Mouse (Mus musculus) MEL (cell line): Measurements from ENCODE around the gene Nxf3. TPM values are rescaled to one million over a fixed set of nuclear protein-coding genes. Genes with fewer than 3 reads are reported as not detected.
A peak's percentile ranks its signal among the peaks of the same experiment; 100 is the strongest.
"Not testable (repeated sequence)": the region's sequence is repeated elsewhere in the genome, so short reads cannot be mapped to it uniquely, and the experiment has no call there.

ENCODE experiments used
- DNase-seq: peaks from one replicate; pipeline ENCODE4 v3.0.0; 2011; ENCODE audit warnings: low read depth, low spot score
- H3K27ac ChIP-seq: 2 replicates; pipeline ENCODE4 v1.5.1; 2012; ENCODE audit warnings: low read depth, mild to moderate bottlenecking, control low read depth, low read length, moderate library complexity; ENCODE audit not compliant: control insufficient read depth
- H3K27me3 ChIP-seq, 2 experiments: fragments of 150-350 bp in 1 of 2; sonication (generic) in 1 of 2; 2 replicates each; pipeline ENCODE4 v1.6.1; 2012; ENCODE audit warnings: low read length in 2 of 2, mild to moderate bottlenecking in 2 of 2, improper control_type of control experiment in 1 of 2, moderate library complexity in 1 of 2; ENCODE audit not compliant: insufficient read depth in 2 of 2, control insufficient read depth in 1 of 2
- H3K36me3 ChIP-seq, 2 experiments: 2 replicates each; pipeline ENCODE4 v1.6.1; 2012 to 2014; ENCODE audit warnings: low read length in 2 of 2, improper control_type of control experiment in 1 of 2, inconsistent platforms in 1 of 2, mild to moderate bottlenecking in 1 of 2; ENCODE audit not compliant: insufficient read depth in 2 of 2, control insufficient read depth in 1 of 2
- H3K4me1 ChIP-seq, 2 experiments: fragments of 150-350 bp in 1 of 2; sonication (generic) in 1 of 2; 2 replicates each; pipeline ENCODE4 v1.6.1; 2012; ENCODE audit warnings: low read length in 2 of 2, improper control_type of control experiment in 1 of 2, mild to moderate bottlenecking in 1 of 2; ENCODE audit not compliant: insufficient read depth in 2 of 2, control insufficient read depth in 1 of 2
- H3K4me3 ChIP-seq, 2 experiments: fragments of 150-350 bp in 1 of 2; sonication (generic) in 1 of 2; 2 replicates each; pipeline ENCODE4 v1.5.1; 2012; ENCODE audit warnings: low read depth in 2 of 2, low read length in 2 of 2, mild to moderate bottlenecking in 2 of 2, moderate library complexity in 2 of 2, control low read depth in 1 of 2, improper control_type of control experiment in 1 of 2; ENCODE audit not compliant: control insufficient read depth in 1 of 2, insufficient read depth in 1 of 2
- H3K79me2 ChIP-seq: 2 replicates; pipeline ENCODE4 v1.6.1; 2012; ENCODE audit warnings: mild to moderate bottlenecking, low read length, moderate library complexity; ENCODE audit not compliant: control insufficient read depth, poor library complexity, insufficient read depth
- H3K9ac ChIP-seq: 2 replicates; pipeline ENCODE4 v1.6.1; 2012; ENCODE audit warnings: low read depth, mild to moderate bottlenecking, control low read depth, low read length, moderate library complexity; ENCODE audit not compliant: control insufficient read depth, poor library complexity, severe bottlenecking
- H3K9me3 ChIP-seq: fragments of 150-350 bp; sonication (generic); replicated peaks from 2 replicates; pipeline ENCODE4 v1.6.1; 2012; ENCODE audit warnings: mild to moderate bottlenecking, low read length, improper control_type of control experiment, moderate library complexity; ENCODE audit not compliant: insufficient read depth
- BHLHE40 ChIP-seq: IDR thresholded peaks from 2 replicates; pipeline ENCODE4 v1.6.1; 2012; ENCODE audit warnings: low read depth, mild to moderate bottlenecking, inconsistent platforms, low read length, improper control_type of control experiment, borderline replicate concordance
- CTCF ChIP-seq, 3 experiments: IDR thresholded peaks in 2 of 3; conservative IDR thresholded peaks in 1 of 3; 2 replicates each; pipeline ENCODE4 v1.5.1; 2011 to 2012; ENCODE audit warnings: low read length in 3 of 3, low read depth in 2 of 3, mild to moderate bottlenecking in 2 of 3, improper control_type of control experiment in 1 of 3, inconsistent platforms in 1 of 3, mixed read lengths in 1 of 3, moderate library complexity in 1 of 3; ENCODE audit not compliant: control insufficient read depth in 1 of 3, insufficient read depth in 1 of 3, poor library complexity in 1 of 3, severe bottlenecking in 1 of 3
- ETS1 ChIP-seq: IDR thresholded peaks from 2 replicates; pipeline ENCODE4 v1.6.1; 2012; ENCODE audit warnings: low read depth, mild to moderate bottlenecking, inconsistent platforms, low read length, improper control_type of control experiment, moderate library complexity
- GABPA ChIP-seq: IDR thresholded peaks from 2 replicates; pipeline ENCODE4 v1.6.1; 2012; ENCODE audit warnings: low read depth, mild to moderate bottlenecking, inconsistent platforms, low read length, improper control_type of control experiment, moderate library complexity
- NRF1 ChIP-seq: IDR thresholded peaks from 2 replicates; pipeline ENCODE4 v1.6.1; 2014; ENCODE audit warnings: low read depth, mild to moderate bottlenecking, inconsistent platforms, low read length, improper control_type of control experiment, moderate library complexity; ENCODE audit not compliant: poor library complexity, insufficient read depth, severe bottlenecking
- POLR2A ChIP-seq, 2 experiments: IDR thresholded peaks; 2 replicates each; pipeline ENCODE4 v1.6.1; 2011 to 2012; ENCODE audit warnings: low read length in 2 of 2, mild to moderate bottlenecking in 2 of 2, control low read depth in 1 of 2, improper control_type of control experiment in 1 of 2, low read depth in 1 of 2, moderate library complexity in 1 of 2; ENCODE audit not compliant: control insufficient read depth in 1 of 2, insufficient read depth in 1 of 2, poor library complexity in 1 of 2
- RAD21 ChIP-seq: IDR thresholded peaks from 2 replicates; pipeline ENCODE4 v1.6.1; 2011; ENCODE audit warnings: mild to moderate bottlenecking, low read depth, low read length, improper control_type of control experiment
- SIN3A ChIP-seq: IDR thresholded peaks from 2 replicates; pipeline ENCODE4 v1.6.1; 2012; ENCODE audit warnings: low read length, improper control_type of control experiment, inconsistent platforms
- SMC3 ChIP-seq: IDR thresholded peaks from 2 replicates; pipeline ENCODE4 v1.6.1; 2011; ENCODE audit warnings: low read depth, low read length, improper control_type of control experiment
- ZC3H11A ChIP-seq: IDR thresholded peaks from 2 replicates; pipeline ENCODE4 v1.6.1; 2012; ENCODE audit warnings: low read depth, mild to moderate bottlenecking, inconsistent platforms, low read length, improper control_type of control experiment
- ZMIZ1 ChIP-seq: IDR thresholded peaks from 2 replicates; pipeline ENCODE4 v1.6.1; 2012; ENCODE audit warnings: low read depth, mild to moderate bottlenecking, inconsistent platforms, low read length, improper control_type of control experiment, moderate library complexity
- ZNF384 ChIP-seq: IDR thresholded peaks from 2 replicates; pipeline ENCODE4 v1.6.1; 2012; ENCODE audit warnings: low read depth, mild to moderate bottlenecking, inconsistent platforms, low read length, improper control_type of control experiment
- polyA plus RNA-seq, 2 experiments: library from polyadenylated mRNA; stranded (reverse) in 1 of 2; unstranded in 1 of 2; fragments of >175 nt in 1 of 2; fragments of >200 nt in 1 of 2; gene quantifications; 2 replicates each; pipeline versions ENCODE4 v1.2.1 to v1.2.4; 2012; ENCODE audit warnings: low replicate concordance in 2 of 2, low read depth in 1 of 2; ENCODE audit not compliant: insufficient read length in 2 of 2, insufficient read depth in 1 of 2, missing spikeins in 1 of 2
- total RNA-seq: library from RNA; depleted of rRNA; stranded (reverse); fragments of 300-350 nt; gene quantifications from 2 replicates; pipeline ENCODE4 v1.2.3, GENCODE M21; 2012

Nxf3 gene
- total and polyA plus RNA-seq, 3 experiments: 0.08 TPM; not detected in 2

DNA sequence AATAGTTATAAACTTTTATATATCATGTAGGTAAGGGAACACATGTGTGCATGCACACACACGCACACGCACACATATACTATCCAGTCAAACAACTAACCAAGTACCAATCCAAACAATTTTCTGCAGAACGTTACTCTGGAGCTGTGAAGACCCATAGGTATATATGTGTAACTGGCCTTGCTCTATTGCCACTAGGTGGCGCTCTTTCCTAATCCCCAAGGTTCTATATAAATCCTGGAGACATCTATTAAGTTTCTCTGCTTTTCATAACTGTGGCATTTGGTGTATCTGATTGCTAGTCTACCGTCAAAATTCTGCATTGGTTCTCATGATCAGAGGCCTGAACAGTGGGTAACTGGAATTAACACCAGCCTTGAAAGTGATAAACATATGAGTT is 37.5 kb downstream of the Nxf3 start:
- no peaks in the 10 kb centered on the region for H3K79me2 ChIP-seq
- H3K9ac ChIP-seq: no peak overlapping the region
- peak; percentile 81 for DNase-seq
- H3K27me3 ChIP-seq: peaks cover 0 to 3% of the 10 kb centered on the region in 2 experiments; a peak in 2 of 4 replicates
- no peak overlapping the region for H3K27ac ChIP-seq
- H3K4me1 ChIP-seq: no peaks in the 10 kb centered on the region
- no peak overlapping the region for H3K4me3 ChIP-seq
- no peaks in the 10 kb centered on the region for H3K36me3 ChIP-seq
- H3K9me3 ChIP-seq: no peaks in the 10 kb centered on the region
- TF ChIP-seq BHLHE40 (no peak), ZNF384 (no peak), CTCF (IDR thresholded peaks at IDR 0.05 in 2 of 3, conservative IDR thresholded peaks at IDR 0.05 in 1 of 3; ENCODE audit: control insufficient read depth in 1 of 3, insufficient read depth in 1 of 3, low read depth in 2 of 3, low read length in 3 of 3, poor library complexity in 1 of 3, severe bottlenecking in 1 of 3) (peak; percentile 35 to 89 (median 89); a peak in 5 of 6 replicates), GABPA (no peak), SMC3 (peak; percentile 85), SIN3A (no peak), ZMIZ1 (no peak), RAD21 (peak; percentile 82), ZC3H11A (peak; percentile 64), POLR2A (IDR thresholded peaks at IDR 0.05; ENCODE audit: control insufficient read depth in 1 of 2, insufficient read depth in 1 of 2, low read depth in 1 of 2, low read length in 2 of 2, poor library complexity in 1 of 2) (no peak), ETS1 (no peak)

DNA sequence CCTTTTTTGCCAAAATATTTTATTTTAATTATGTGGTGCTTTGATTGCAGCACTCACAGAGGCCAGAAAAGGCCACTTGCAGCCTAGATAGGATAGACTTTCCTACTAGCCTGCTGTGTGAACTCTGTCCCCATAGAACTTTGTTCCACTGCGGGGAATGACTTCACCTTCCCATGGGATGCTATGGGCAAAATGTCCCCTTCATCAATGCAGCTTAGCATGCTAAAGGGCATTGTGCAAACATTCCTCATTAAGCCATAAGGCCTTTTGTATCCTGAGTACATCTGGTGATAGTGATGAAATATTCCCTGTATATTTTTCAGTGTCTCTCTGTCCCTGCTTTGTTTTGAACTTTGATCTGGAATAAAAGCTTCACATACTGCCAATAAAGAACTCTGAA is 41.3 kb downstream of the Nxf3 start:
- no peak for TF ChIP-seq NRF1
- TF ChIP-seq CTCF (IDR thresholded peaks at IDR 0.05 in 2 of 3, conservative IDR thresholded peaks at IDR 0.05 in 1 of 3; ENCODE audit: control insufficient read depth in 1 of 3, insufficient read depth in 1 of 3, low read depth in 2 of 3, low read length in 3 of 3, poor library complexity in 1 of 3, severe bottlenecking in 1 of 3): no peak
- Histone ChIP-seq H3K9ac (no peak overlapping the region), H3K79me2 (no peaks in the 10 kb centered on the region), H3K4me3 (no peak overlapping the region), H3K9me3 (no peaks in the 10 kb centered on the region), H3K36me3 (no peaks in the 10 kb centered on the region), H3K4me1 (no peaks in the 10 kb centered on the region), H3K27ac (no peak overlapping the region), H3K27me3 (peaks cover 3 to 5% of the 10 kb centered on the region in 2 experiments; a peak in 3 of 4 replicates)
- DNase-seq: no peak

DNA sequence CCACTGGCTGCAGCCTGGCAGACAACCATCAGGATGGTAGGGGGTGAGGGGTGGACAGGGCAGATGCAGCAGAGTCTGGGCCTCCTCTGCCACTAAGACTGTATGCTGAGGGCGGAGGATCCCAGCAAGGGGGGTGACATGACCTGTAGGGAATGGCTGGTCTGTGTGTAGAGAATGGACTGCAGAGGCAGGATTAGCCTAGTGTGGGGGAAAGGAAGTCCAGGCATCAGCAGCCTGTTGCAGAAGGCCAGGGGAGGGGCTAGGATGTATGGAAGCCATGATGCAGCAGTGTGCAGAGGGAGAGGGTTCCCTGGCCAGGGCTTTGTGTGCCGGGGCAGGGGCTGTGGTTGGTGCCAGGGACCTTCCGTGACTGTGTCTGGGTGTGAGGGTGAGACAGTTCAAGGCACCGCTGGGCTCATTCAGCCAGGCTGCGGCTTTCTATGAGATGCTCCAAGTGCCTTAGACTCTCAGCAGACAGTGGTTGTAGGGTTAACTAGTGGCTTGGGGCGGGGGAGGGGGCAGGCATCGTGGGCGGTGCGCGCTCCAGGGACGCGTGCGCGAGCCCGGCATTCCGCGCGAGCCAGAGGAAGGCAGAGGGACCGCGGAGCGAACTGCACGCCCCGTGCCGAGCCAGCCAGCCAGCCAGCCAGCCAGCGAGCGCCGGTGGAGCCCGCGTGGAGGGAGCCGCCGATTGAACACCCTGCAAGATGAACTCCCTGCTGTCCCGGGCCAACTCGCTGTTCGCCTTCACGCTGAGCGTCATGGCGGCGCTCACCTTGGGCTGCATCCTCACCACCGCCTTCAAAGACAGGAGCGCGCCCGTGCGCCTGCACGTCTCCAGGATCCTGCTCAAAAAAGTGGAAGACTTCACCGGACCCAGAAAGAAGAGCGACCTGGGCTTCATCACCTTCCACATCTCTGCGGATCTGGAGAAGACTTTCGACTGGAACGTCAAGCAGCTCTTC is 52.0 kb downstream of the Nxf3 start, which contains the start of gene Arxes1:
Arxes1 (plus strand) TSS at position 569 of the 965 bp plus-strand sequence.
- H3K9me3 ChIP-seq, H3K9ac ChIP-seq, H3K4me3 ChIP-seq, H3K27ac ChIP-seq, H3K79me2 ChIP-seq, H3K27me3 ChIP-seq, H3K4me1 ChIP-seq, DNase-seq, H3K36me3 ChIP-seq: not testable (repeated sequence)
